Mouse (Mus musculus): Measurements from ENCODE around the gene Tnfrsf13c.
A peak's percentile ranks its signal among the peaks of the same experiment; 100 is the strongest.

The Tnfrsf13c gene

GRCm38 (mm10) chr15:82206365-82207104, 17.6 kb downstream of the Tnfrsf13c start:
- peak; percentile 57 for DNase-seq

GRCm38 (mm10) chr15:82204680-82205371, 19.3 kb downstream of the Tnfrsf13c start:
- no peak for DNase-seq

- DNase-seq, result no peak
These were observed 20.4 kb downstream of the Tnfrsf13c start for GRCm38 (mm10) chr15:82203611-82204351.

GRCm38 (mm10) chr15:82203090-82203489, 21.1 kb downstream of the Tnfrsf13c start:
- no peak for DNase-seq

GRCm38 (mm10) chr15:82202086-82202485, 22.1 kb downstream of the Tnfrsf13c start:
- DNase-seq, result no peak

GRCm38 (mm10) chr15:82199546-82199945, 24.6 kb downstream of the Tnfrsf13c start:
- DNase-seq, result no peak

GRCm38 (mm10) chr15:82198342-82198741, 25.8 kb downstream of the Tnfrsf13c start:
- no peak for DNase-seq

- no peak for DNase-seq
These were observed 26.2 kb downstream of the Tnfrsf13c start for GRCm38 (mm10) chr15:82197937-82198336.

- no peak for DNase-seq
These were observed 26.9 kb downstream of the Tnfrsf13c start for GRCm38 (mm10) chr15:82197246-82197750.

- no peak for DNase-seq
These were observed 27.9 kb downstream of the Tnfrsf13c start for GRCm38 (mm10) chr15:82196300-82196699.

- no peak for DNase-seq
These were observed 31.6 kb downstream of the Tnfrsf13c start for GRCm38 (mm10) chr15:82192617-82193016.

- no peak for DNase-seq
These were observed 35.5 kb downstream of the Tnfrsf13c start for GRCm38 (mm10) chr15:82188481-82189240.

GRCm38 (mm10) chr15:82187924-82188323, 36.2 kb downstream of the Tnfrsf13c start:
- DNase-seq, result no peak

- no peak for DNase-seq
These were observed 36.8 kb downstream of the Tnfrsf13c start for GRCm38 (mm10) chr15:82187401-82187800.

GRCm38 (mm10) chr15:82186931-82187330, 37.2 kb downstream of the Tnfrsf13c start:
- no peak for DNase-seq

- no peak for DNase-seq
These were observed 38.0 kb downstream of the Tnfrsf13c start for GRCm38 (mm10) chr15:82186131-82186530.

GRCm38 (mm10) chr15:82185062-82185783, 38.9 kb downstream of the Tnfrsf13c start:
- no peak for DNase-seq

GRCm38 (mm10) chr15:82184656-82185055, 39.5 kb downstream of the Tnfrsf13c start:
- no peak for DNase-seq

- no peak for DNase-seq
These were observed 40.0 kb downstream of the Tnfrsf13c start for GRCm38 (mm10) chr15:82184183-82184582.

GRCm38 (mm10) chr15:82183596-82183995, 40.6 kb downstream of the Tnfrsf13c start:
- DNase-seq, result no peak

GRCm38 (mm10) chr15:82182311-82182710, 41.9 kb downstream of the Tnfrsf13c start:
- DNase-seq, result no peak

- DNase-seq, result no peak
These were observed 43.0 kb downstream of the Tnfrsf13c start for GRCm38 (mm10) chr15:82181131-82181530.
